Mouse (Mus musculus) embryonic facial prominence, embryonic 13.5 days (tissue): ENCODE data around the gene Tgfbr3. TPM values are rescaled to one million over a fixed set of nuclear protein-coding genes. Genes with fewer than 3 reads are reported as not detected.
A peak's percentile ranks its signal among the peaks of the same experiment; 100 is the strongest.

Experiments
- ATAC-seq: fragments of 200-750 bp; cut with Nextera tagmentation; 2 replicates; pipeline ENCODE4 v1.8.0; 2017; ENCODE audit warnings: low read depth; ENCODE audit not compliant: insufficient number of reproducible peaks, insufficient read depth, low FRiP score, low TSS enrichment
- H3K27ac ChIP-seq: fragments of 300-500 bp; sonication (generic); 2 replicates; pipeline ENCODE4 v1.5.1; 2015; ENCODE audit warnings: moderate library complexity, mild to moderate bottlenecking, inconsistent platforms
- H3K27me3 ChIP-seq: fragments of 300-500 bp; sonication (generic); 2 replicates; pipeline ENCODE4 v1.6.1; 2015; ENCODE audit warnings: mild to moderate bottlenecking, inconsistent platforms
- H3K36me3 ChIP-seq: fragments of 300-500 bp; sonication (generic); 2 replicates; pipeline ENCODE4 v1.6.1; 2015; ENCODE audit warnings: mild to moderate bottlenecking, inconsistent platforms
- H3K4me1 ChIP-seq: fragments of 300-500 bp; sonication (generic); 2 replicates; pipeline ENCODE4 v1.6.1; 2015; ENCODE audit warnings: inconsistent platforms
- H3K4me2 ChIP-seq: fragments of 300-500 bp; sonication (generic); 2 replicates; pipeline ENCODE4 v1.6.1; 2015; ENCODE audit warnings: moderate library complexity, mild to moderate bottlenecking, inconsistent platforms
- H3K4me3 ChIP-seq: fragments of 300-500 bp; sonication (generic); 2 replicates; pipeline ENCODE4 v1.5.1; 2015; ENCODE audit warnings: mild to moderate bottlenecking, inconsistent platforms
- H3K9ac ChIP-seq: fragments of 300-500 bp; sonication (generic); 2 replicates; pipeline ENCODE4 v1.6.1; 2015; ENCODE audit warnings: mild to moderate bottlenecking, inconsistent platforms
- H3K9me3 ChIP-seq: fragments of 300-500 bp; sonication (generic); 2 replicates; pipeline ENCODE4 v1.6.1; 2016; ENCODE audit warnings: inconsistent platforms
- WGBS: fragments of 180-500 bp; shearing (Covaris S2); methylation state at CpG from one replicate; pipeline ENCODE4 v1.1.7; 2015; ENCODE audit warnings: mixed read lengths; 5-methylcytosine and 5-hydroxymethylcytosine counted together
- polyA plus RNA-seq: library from polyadenylated mRNA; unstranded; fragments of >200 nt; fragmentation: Nextera tagmentation; extraction: Ambion mirVana; gene quantifications from 2 replicates; pipeline ENCODE4 v1.2.1, GENCODE M21; 2015

Tgfbr3 gene
- polyA plus RNA-seq, 1 experiment from 2014 or later: 35.9 TPM

DNA sequence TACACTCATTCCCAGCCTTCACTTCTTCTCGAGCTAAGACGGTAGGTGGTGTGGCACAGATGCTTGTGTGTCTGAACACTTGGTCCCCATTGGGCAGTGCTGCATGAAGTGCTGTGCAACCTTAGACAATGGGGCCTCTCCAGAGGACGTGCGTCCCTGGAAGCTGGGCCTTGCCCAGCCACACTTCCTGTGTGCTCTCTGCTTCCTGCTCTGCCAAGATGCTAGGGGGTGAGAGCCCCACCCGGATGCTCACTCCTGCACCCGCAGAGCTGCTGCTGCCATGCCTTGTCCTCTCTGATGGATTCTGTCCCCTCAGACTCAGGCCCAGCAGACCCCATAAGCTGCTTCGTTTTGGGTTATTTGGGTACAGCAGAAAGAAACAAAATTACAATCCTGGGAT is 188.3 kb downstream of the Tgfbr3 start:
- 44% methylated on average over 7 of the region's 7 CpGs for WGBS
- no peak overlapping the region for H3K9ac ChIP-seq
- H3K4me1 ChIP-seq: peaks cover 53% of the 10 kb centered on the region
- no peak overlapping the region for H3K4me2 ChIP-seq
- H3K36me3 ChIP-seq: peaks cover under 1% of the 10 kb centered on the region; the same call in 1 of the 2 replicates
- no peak overlapping the region for H3K4me3 ChIP-seq
- no peaks in the 10 kb centered on the region for H3K27me3 ChIP-seq
- peak overlapping the region; percentile 74 for H3K27ac ChIP-seq
- no peaks in the 10 kb centered on the region for H3K9me3 ChIP-seq
- no peak for ATAC-seq

DNA sequence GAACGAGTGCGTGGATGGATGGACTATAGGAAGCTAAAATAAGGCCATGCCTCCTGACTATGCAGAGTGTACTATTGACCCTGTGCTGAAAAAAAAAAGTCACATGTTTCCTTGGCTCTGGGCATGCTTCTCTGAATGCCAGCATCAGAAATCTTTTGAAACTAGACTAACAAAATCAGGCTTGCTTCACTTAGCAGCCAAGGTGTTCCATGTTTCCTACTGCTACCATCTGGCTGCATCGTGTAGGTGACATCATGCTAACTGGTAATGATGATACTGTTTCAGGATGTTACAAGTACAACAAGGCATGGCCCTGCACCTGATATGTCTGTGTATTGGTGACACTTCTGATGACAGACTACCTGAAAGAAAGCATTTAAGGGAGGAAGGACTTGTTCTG is 189.8 kb downstream of the Tgfbr3 start:
- WGBS: 74% methylated on average over 3 of the region's 3 CpGs
- H3K27ac ChIP-seq: peak overlapping the region; percentile 60; the same call in 1 of the 2 replicates
- ATAC-seq: no peak

DNA sequence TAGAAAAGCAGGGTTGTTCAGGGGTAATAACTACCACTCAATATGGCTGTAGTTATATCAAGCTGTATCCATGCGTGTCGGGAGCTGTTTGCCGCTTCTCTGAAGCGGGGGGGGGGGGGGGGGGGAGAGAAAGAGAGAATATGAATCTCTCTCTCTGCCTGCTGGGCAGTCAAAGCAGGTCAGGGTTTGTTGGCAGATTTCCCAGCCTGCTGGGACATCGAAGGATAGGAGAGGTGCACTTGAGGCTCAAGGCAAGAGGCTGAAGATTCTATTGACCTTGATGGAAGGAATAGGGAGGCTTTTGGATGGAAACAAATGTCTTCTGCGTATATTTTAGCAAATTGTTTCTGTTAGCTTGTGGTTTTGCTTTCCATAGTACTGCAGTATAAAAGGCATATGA is 190.4 kb downstream of the Tgfbr3 start:
- no peak overlapping the region for H3K4me2 ChIP-seq
- H3K4me1 ChIP-seq: peaks cover 56% of the 10 kb centered on the region
- no peaks in the 10 kb centered on the region for H3K9me3 ChIP-seq
- WGBS: 40% methylated on average over 5 of the region's 6 CpGs
- no peak overlapping the region for H3K9ac ChIP-seq
- H3K36me3 ChIP-seq: no peaks in the 10 kb centered on the region
- H3K4me3 ChIP-seq: no peak overlapping the region
- no peak for ATAC-seq
- no peaks in the 10 kb centered on the region for H3K27me3 ChIP-seq
- H3K27ac ChIP-seq: peak overlapping the region; percentile 60

More for the DNA sequence above, 189.8 kb downstream of the Tgfbr3 start:
- Histone ChIP-seq H3K9ac (no peak overlapping the region), H3K4me3 (no peak overlapping the region), H3K36me3 (no peaks in the 10 kb centered on the region), H3K27me3 (no peaks in the 10 kb centered on the region), H3K4me1 (peaks cover 53% of the 10 kb centered on the region), H3K9me3 (no peaks in the 10 kb centered on the region), H3K4me2 (no peak overlapping the region)

DNA sequence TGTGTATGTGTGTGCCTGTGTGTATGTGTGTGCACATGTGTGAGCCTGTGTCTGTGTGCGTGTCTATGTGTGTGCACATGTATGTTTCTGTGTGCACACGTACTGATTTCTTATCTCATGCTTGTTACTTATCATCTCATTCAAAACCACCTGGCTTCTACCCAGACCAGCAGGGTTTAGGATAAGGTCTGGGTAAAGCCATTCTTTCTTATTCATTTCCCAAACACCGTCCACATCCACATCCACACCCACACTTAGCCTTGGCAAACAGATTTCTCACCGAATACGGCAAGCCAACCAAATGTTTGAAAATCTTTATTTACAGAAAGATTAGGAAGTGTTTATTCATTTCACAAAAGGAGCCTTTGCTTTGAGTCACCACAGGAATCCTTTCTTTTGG is 191.4 kb downstream of the Tgfbr3 start:
- H3K4me3 ChIP-seq: no peak overlapping the region
- no peak overlapping the region for H3K4me2 ChIP-seq
- H3K9me3 ChIP-seq: no peaks in the 10 kb centered on the region
- H3K27ac ChIP-seq: no peak overlapping the region
- 67% methylated on average over 5 of the region's 5 CpGs for whole genome bisulfite sequencing
- no peaks in the 10 kb centered on the region for H3K36me3 ChIP-seq
- peaks cover 64% of the 10 kb centered on the region for H3K4me1 ChIP-seq
- H3K27me3 ChIP-seq: no peaks in the 10 kb centered on the region
- H3K9ac ChIP-seq: no peak overlapping the region
- ATAC-seq: no peak

DNA sequence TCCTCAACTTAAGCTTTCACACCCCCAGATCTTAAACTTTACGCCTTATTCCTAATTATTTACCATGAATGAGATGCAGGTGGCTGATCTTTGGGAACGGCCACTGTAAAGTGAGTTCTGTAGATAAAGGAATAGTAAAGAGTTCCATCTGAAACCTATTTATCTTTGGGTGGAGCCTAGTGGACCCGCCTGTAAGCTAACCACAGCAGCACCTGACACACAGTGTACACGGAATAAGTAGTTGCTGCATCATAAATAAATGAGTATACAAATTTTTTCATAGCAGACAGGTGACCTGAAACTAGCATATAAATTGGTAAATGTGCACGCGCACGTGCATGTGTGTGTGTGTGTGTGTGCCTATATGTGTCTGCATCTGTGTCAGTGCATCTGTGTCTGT is 192.1 kb downstream of the Tgfbr3 start:
- Histone ChIP-seq H3K4me2 (no peak overlapping the region), H3K27ac (no peak overlapping the region), H3K9ac (no peak overlapping the region), H3K9me3 (no peaks in the 10 kb centered on the region), H3K36me3 (no peaks in the 10 kb centered on the region), H3K4me1 (peaks cover 66% of the 10 kb centered on the region), H3K27me3 (no peaks in the 10 kb centered on the region), H3K4me3 (no peak overlapping the region)
- no peak for ATAC-seq
- WGBS: 65% methylated on average over 7 of the region's 7 CpGs

DNA sequence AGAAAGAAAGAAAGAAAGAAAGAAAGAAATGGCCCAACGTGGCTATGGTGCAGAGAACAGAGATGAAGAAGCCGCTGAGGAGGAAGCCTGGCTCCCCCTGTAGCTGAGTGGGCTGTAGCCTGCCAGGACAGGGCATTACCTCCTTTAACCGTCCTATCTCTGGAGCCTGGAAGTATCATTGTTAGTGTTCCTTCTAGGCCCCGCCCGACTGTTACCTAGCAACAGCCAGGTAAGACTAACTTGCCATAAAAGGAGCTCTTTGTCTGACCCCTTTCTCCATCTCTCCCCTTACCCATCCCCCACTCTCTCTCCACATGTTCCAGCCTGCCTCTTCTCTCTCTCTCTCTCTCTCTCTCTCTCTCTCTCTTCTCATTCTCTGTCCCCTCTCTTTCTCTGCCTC is 195.2 kb downstream of the Tgfbr3 start:
- Histone ChIP-seq H3K36me3 (no peaks in the 10 kb centered on the region), H3K4me3 (no peak overlapping the region), H3K9ac (no peak overlapping the region), H3K27me3 (peaks cover 6% of the 10 kb centered on the region; the same call in 1 of the 2 replicates), H3K4me1 (peaks cover 48% of the 10 kb centered on the region), H3K9me3 (no peaks in the 10 kb centered on the region), H3K4me2 (no peak overlapping the region), H3K27ac (no peak overlapping the region)
- no peak for ATAC-seq
- 32% methylated on average over 5 of the region's 5 CpGs for WGBS

DNA sequence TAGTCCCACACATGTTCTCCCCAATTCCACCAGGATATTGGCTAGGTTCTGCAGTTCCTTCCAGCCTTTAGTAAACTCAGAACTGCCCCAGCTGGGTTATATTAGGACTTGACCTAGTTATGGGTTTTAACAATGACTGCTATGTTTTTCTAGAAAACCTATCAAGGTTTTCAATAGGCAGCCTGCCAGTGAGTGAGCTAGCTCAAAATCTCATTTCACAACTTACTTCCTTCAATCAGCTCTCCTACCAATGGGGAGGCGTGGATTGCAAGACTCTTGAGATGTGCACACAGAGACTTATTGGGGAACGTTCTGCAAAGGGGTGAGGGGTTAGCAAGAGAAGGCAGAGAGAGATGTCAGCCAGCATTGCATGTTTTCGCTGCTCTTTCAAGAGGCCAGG is 196.2 kb downstream of the Tgfbr3 start:
- Histone ChIP-seq H3K9me3 (no peaks in the 10 kb centered on the region), H3K27me3 (peaks cover 6% of the 10 kb centered on the region; the same call in 1 of the 2 replicates), H3K36me3 (no peaks in the 10 kb centered on the region), H3K9ac (no peak overlapping the region), H3K4me2 (no peak overlapping the region), H3K4me1 (peaks cover 45% of the 10 kb centered on the region), H3K4me3 (no peak overlapping the region), H3K27ac (peak overlapping the region; percentile 28; the same call in 1 of the 2 replicates)
- WGBS: 72% methylated on average over 3 of the region's 3 CpGs
- no peak for ATAC-seq

DNA sequence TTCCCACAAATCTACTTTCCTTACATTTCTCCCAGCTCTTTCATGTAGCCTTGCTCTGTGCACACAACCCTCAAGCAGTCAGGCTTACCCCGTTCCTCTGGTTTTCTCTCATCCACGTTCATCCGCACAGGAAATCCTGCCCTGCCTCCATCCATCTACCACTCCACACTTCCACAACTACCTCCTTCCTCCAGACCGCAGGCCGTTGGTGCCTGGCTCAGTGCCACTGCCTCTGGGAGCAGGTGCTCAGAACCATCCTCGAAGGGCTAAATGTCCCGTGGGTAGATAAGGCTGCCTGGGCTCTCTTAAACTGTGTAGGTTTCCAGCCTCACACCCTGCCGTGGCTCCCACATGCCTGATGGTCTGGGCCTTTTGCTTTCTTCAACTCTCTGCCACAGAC is 197.3 kb downstream of the Tgfbr3 start:
- H3K4me1 ChIP-seq: peaks cover 45% of the 10 kb centered on the region
- H3K4me2 ChIP-seq: no peak overlapping the region
- no peak overlapping the region for H3K4me3 ChIP-seq
- H3K27ac ChIP-seq: no peak overlapping the region
- H3K9me3 ChIP-seq: no peaks in the 10 kb centered on the region
- no peaks in the 10 kb centered on the region for H3K36me3 ChIP-seq
- no peak for ATAC-seq
- peaks cover 6% of the 10 kb centered on the region; the same call in 1 of the 2 replicates for H3K27me3 ChIP-seq
- 67% methylated on average over 8 of the region's 8 CpGs for WGBS
- H3K9ac ChIP-seq: no peak overlapping the region

DNA sequence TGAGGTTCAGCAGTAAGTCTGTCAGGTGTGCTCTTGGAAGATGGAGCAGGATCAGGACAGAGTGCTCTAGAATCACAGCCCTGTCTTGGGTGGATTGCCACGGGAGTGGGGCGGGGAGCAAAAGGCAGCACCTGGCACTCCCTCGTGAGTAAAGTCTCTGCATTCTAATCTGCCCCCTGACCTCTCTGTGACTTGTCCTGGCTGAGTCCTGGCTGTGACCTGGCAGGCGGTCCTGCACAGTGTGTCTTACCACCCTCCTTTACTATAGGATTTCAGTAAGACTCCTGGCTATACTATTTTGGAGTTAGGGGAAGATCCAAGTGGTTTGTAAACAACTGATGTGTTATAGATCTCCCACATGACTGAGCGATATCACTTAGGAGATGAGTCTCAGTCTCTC is 199.5 kb downstream of the Tgfbr3 start:
- no peak overlapping the region for H3K4me2 ChIP-seq
- H3K9ac ChIP-seq: no peak overlapping the region
- ATAC-seq: no peak
- H3K27ac ChIP-seq: no peak overlapping the region
- no peaks in the 10 kb centered on the region for H3K36me3 ChIP-seq
- no peak overlapping the region for H3K4me3 ChIP-seq
- H3K9me3 ChIP-seq: no peaks in the 10 kb centered on the region
- WGBS: 48% methylated on average over 5 of the region's 5 CpGs
- peaks cover 43% of the 10 kb centered on the region for H3K4me1 ChIP-seq
- H3K27me3 ChIP-seq: peaks cover 6% of the 10 kb centered on the region; the same call in 1 of the 2 replicates

DNA sequence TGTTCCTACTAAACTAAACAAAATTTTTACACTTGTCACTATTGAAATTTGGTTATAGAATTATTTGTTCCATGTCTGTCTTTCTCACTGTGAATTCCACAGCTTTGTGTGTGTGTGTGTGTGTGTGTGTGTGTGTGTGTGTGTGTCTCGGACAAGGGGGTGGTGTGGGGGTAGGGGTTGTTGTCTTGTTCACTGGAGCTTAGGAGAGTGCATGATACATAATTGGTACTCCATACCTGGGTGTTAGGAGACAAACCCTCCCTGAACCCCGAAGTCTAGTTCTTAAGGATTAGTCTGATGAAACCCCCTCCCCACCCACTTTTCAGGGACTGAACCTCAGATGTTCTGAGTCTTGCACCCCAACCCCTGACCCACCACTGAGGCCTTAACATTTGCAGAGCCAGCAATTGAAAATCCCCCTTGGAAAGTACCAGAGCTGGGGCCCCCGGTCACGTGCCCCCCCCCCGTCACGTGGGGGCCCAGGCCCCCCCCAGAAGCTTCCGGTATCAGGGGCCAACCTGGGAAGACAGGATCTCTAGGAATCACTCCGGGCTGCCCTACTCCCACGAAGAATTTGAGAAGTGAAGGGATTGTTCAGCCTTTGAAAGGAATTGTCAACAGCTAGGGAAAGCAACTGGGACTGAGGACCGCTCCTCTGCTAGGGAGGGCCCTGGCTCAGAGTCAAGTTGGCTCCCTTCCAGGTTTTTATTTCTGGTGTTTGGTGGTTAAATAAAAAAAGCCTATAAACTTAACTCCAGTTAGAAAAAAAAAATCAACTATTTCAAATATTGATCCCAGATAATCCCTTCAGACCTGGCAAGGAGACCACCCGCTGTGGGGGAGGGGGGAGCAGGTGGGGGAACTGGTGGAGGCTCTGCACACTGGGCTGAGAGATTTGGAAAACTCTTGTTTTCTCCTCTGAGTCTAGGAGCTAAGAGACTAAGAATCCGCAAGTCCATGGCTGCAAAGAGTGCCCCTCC is 201.3 kb downstream of the Tgfbr3 start:
- H3K4me3 ChIP-seq: no peak overlapping the region
- no peaks in the 10 kb centered on the region for H3K9me3 ChIP-seq
- WGBS: 23% methylated on average over 12 of the region's 12 CpGs
- H3K27ac ChIP-seq: peak overlapping the region; percentile 82
- peaks cover 6% of the 10 kb centered on the region; the same call in 1 of the 2 replicates for H3K27me3 ChIP-seq
- H3K4me2 ChIP-seq: peak overlapping the region; percentile 38
- H3K4me1 ChIP-seq: peaks cover 35% of the 10 kb centered on the region
- peak; percentile 79; the same call in 1 of the 2 replicates for ATAC-seq
- H3K9ac ChIP-seq: no peak overlapping the region
- H3K36me3 ChIP-seq: no peaks in the 10 kb centered on the region

DNA sequence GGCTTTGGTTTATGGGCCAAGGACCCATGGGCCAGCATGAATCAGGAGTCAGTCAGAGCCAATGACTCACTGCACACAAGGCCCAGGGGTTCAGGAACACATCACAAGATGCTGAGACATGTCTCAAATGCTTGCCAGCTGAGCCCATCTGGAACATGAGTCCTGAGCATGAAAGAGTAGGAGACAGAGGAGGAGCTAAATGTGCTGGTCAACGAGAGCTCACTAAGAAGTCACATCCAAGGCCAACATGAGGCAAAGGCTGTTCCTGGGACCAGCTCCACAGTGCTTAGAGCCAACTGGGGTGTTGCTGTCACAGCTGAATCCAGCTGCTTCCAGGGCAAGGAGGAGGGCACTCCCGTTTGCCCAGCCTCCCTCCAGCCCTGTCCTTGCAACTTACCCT is 202.1 kb downstream of the Tgfbr3 start:
- WGBS: 49% methylated on average over 2 of the region's 2 CpGs
- Histone ChIP-seq H3K36me3 (no peaks in the 10 kb centered on the region), H3K27ac (peak overlapping the region; percentile 82), H3K27me3 (peaks cover 6% of the 10 kb centered on the region; the same call in 1 of the 2 replicates), H3K4me2 (no peak overlapping the region), H3K4me1 (peaks cover 35% of the 10 kb centered on the region), H3K9me3 (no peaks in the 10 kb centered on the region), H3K4me3 (no peak overlapping the region), H3K9ac (no peak overlapping the region)
- ATAC-seq: no peak

DNA sequence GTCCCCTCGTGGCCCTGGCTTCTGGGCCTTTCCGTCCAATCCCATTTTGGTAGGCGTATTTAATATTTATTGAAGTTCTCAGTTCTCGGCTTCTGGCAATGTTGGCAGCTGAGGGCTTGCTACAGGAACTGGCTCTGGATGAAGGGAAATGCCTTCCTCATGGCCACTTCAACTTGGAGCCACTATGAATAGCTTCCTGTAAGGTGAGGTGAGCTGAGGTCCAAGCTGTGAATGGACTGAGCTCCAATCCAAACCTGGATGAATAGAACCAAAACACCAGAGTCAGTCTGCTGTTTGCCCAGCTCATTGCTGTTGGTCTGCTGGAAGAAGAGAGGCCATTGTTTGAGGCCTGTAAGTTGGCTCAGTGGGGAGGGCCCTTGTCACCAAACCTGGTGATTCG is 203.3 kb downstream of the Tgfbr3 start:
- peaks cover 36% of the 10 kb centered on the region for H3K4me1 ChIP-seq
- WGBS: 84% methylated on average over 5 of the region's 5 CpGs
- no peak overlapping the region for H3K4me2 ChIP-seq
- H3K27me3 ChIP-seq: peaks cover 8% of the 10 kb centered on the region; the same call in 1 of the 2 replicates
- H3K9me3 ChIP-seq: no peaks in the 10 kb centered on the region
- H3K4me3 ChIP-seq: no peak overlapping the region
- no peaks in the 10 kb centered on the region for H3K36me3 ChIP-seq
- no peak for ATAC-seq
- no peak overlapping the region for H3K9ac ChIP-seq
- no peak overlapping the region for H3K27ac ChIP-seq
